Mouse (Mus musculus) forebrain, embryonic 10.5 days (tissue): ENCODE data around the gene Cmtm5. TPM values are rescaled to one million over a fixed set of nuclear protein-coding genes. Genes with fewer than 3 reads are reported as not detected.
"Not testable (repeated sequence)": the region's sequence is repeated elsewhere in the genome, so short reads cannot be mapped to it uniquely, and the experiment has no call there.

Experiments used
- DNase-seq: peaks from one replicate; pipeline ENCODE4 v3.0.0-alpha.2; 2017; ENCODE audit warnings: low spot score; ENCODE audit errors: extremely low spot score
- H3K27ac ChIP-seq: fragments of 300-500 bp; sonication (generic); 2 replicates; pipeline ENCODE4 v1.5.1; 2016; ENCODE audit warnings: mild to moderate bottlenecking
- H3K27me3 ChIP-seq: fragments of 300-500 bp; sonication (generic); 2 replicates; pipeline ENCODE4 v1.6.1; 2016; ENCODE audit warnings: mild to moderate bottlenecking; ENCODE audit not compliant: poor library complexity, severe bottlenecking
- H3K36me3 ChIP-seq: fragments of 300-500 bp; sonication (generic); replicated peaks from 2 replicates; pipeline ENCODE4 v1.6.1; 2016; ENCODE audit warnings: mild to moderate bottlenecking, moderate library complexity
- H3K4me1 ChIP-seq: fragments of 300-500 bp; sonication (generic); 2 replicates; pipeline ENCODE4 v1.6.1; 2016
- H3K4me3 ChIP-seq: fragments of 300-500 bp; sonication (generic); 2 replicates; pipeline ENCODE4 v1.5.1; 2016; ENCODE audit warnings: mild to moderate bottlenecking, moderate library complexity
- H3K9me3 ChIP-seq: fragments of 300-500 bp; sonication (generic); 2 replicates; pipeline ENCODE4 v1.6.1; 2016; ENCODE audit warnings: mild to moderate bottlenecking, moderate library complexity
- WGBS: fragments of 180-500 bp; shearing (Covaris S2); methylation state at CpG from one replicate; pipeline ENCODE4 v1.1.7; 2016; 5-methylcytosine and 5-hydroxymethylcytosine counted together
- polyA plus RNA-seq: library from polyadenylated mRNA; unstranded; fragments of >200 nt; fragmentation: Nextera tagmentation; extraction: Ambion mirVana; gene quantifications from 2 replicates; pipeline ENCODE4 v1.2.1, GENCODE M21; 2016

The Cmtm5 gene
- polyA plus RNA-seq, 1 experiment from 2014 or later: 0.26 TPM

GRCm38 (mm10) chr14:54953664-54954206 lies 17.7 kb downstream of the Cmtm5 start:
- H3K9me3 ChIP-seq: no peaks in the 10 kb centered on the region
- 90% methylated on average over 8 of the region's 8 CpGs for WGBS
- no peak for DNase-seq

GRCm38 (mm10) chr14:54954474-54954873 lies 18.4 kb downstream of the Cmtm5 start:
- Histone ChIP-seq H3K27me3 (no peaks in the 10 kb centered on the region; the same call in 1 of the 2 replicates), H3K9me3 (no peaks in the 10 kb centered on the region), H3K36me3 (no peaks in the 10 kb centered on the region), H3K4me3 (no peak overlapping the region), H3K27ac (no peak overlapping the region), H3K4me1 (no peaks in the 10 kb centered on the region)
- WGBS: 88% methylated on average over 3 of the region's 3 CpGs
- no peak for DNase-seq

More at GRCm38 (mm10) chr14:54953664-54954206, 17.7 kb downstream of the Cmtm5 start:
- Histone ChIP-seq H3K36me3 (no peaks in the 10 kb centered on the region), H3K27ac (no peak overlapping the region), H3K4me3 (no peak overlapping the region), H3K4me1 (no peaks in the 10 kb centered on the region), H3K27me3 (no peaks in the 10 kb centered on the region; the same call in 1 of the 2 replicates)

GRCm38 (mm10) chr14:54955481-54955880 lies 19.4 kb downstream of the Cmtm5 start:
- Histone ChIP-seq H3K27me3 (no peaks in the 10 kb centered on the region), H3K4me3 (no peak overlapping the region), H3K9me3 (no peaks in the 10 kb centered on the region), H3K27ac (no peak overlapping the region), H3K4me1 (peaks cover under 1% of the 10 kb centered on the region; the same call in 1 of the 2 replicates), H3K36me3 (no peaks in the 10 kb centered on the region)
- no peak for DNase-seq
- 85% methylated on average over 3 of the region's 3 CpGs for WGBS

GRCm38 (mm10) chr14:54956533-54956932 lies 20.5 kb downstream of the Cmtm5 start:
- no peak for DNase-seq
- H3K4me1 ChIP-seq: peaks cover 6% of the 10 kb centered on the region; the same call in 1 of the 2 replicates
- H3K4me3 ChIP-seq: no peak overlapping the region
- H3K27ac ChIP-seq: no peak overlapping the region
- H3K36me3 ChIP-seq: no peaks in the 10 kb centered on the region
- no peaks in the 10 kb centered on the region for H3K9me3 ChIP-seq
- WGBS: 86% methylated on average over 9 of the region's 9 CpGs
- H3K27me3 ChIP-seq: no peaks in the 10 kb centered on the region

GRCm38 (mm10) chr14:54958503-54958902 lies 22.4 kb downstream of the Cmtm5 start:
- no peak overlapping the region for H3K4me3 ChIP-seq
- no peaks in the 10 kb centered on the region for H3K36me3 ChIP-seq
- H3K9me3 ChIP-seq: no peaks in the 10 kb centered on the region
- no peak for DNase-seq
- H3K27ac ChIP-seq: no peak overlapping the region
- H3K27me3 ChIP-seq: no peaks in the 10 kb centered on the region
- peaks cover 6% of the 10 kb centered on the region; the same call in 1 of the 2 replicates for H3K4me1 ChIP-seq
- 79% methylated on average over 4 of the region's 4 CpGs for WGBS

- no peak overlapping the region for H3K27ac ChIP-seq
- no peaks in the 10 kb centered on the region for H3K9me3 ChIP-seq
- H3K4me3 ChIP-seq: no peak overlapping the region
- H3K27me3 ChIP-seq: no peaks in the 10 kb centered on the region
- DNase-seq: no peak
- no peaks in the 10 kb centered on the region for H3K36me3 ChIP-seq
- 91% methylated on average over 3 of the region's 3 CpGs for WGBS
- peaks cover 6% of the 10 kb centered on the region; the same call in 1 of the 2 replicates for H3K4me1 ChIP-seq
These were observed 23.1 kb downstream of the Cmtm5 start for GRCm38 (mm10) chr14:54959197-54959596.

- 93% methylated on average over 12 of the region's 12 CpGs for WGBS
- not testable (repeated sequence) for H3K36me3 ChIP-seq, H3K9me3 ChIP-seq, H3K4me3 ChIP-seq, DNase-seq, H3K27ac ChIP-seq, H3K27me3 ChIP-seq, H3K4me1 ChIP-seq
These were observed 24.0 kb downstream of the Cmtm5 start for GRCm38 (mm10) chr14:54959853-54960613.

- DNase-seq: no peak
- no peaks in the 10 kb centered on the region for H3K9me3 ChIP-seq
- no peaks in the 10 kb centered on the region for H3K36me3 ChIP-seq
- no peaks in the 10 kb centered on the region for H3K27me3 ChIP-seq
- H3K4me1 ChIP-seq: peaks cover 6% of the 10 kb centered on the region; the same call in 1 of the 2 replicates
- WGBS: 79% methylated on average over 10 of the region's 10 CpGs
- H3K27ac ChIP-seq: no peak overlapping the region
- H3K4me3 ChIP-seq: no peak overlapping the region
These were observed 24.7 kb downstream of the Cmtm5 start for GRCm38 (mm10) chr14:54960769-54961168.

- Histone ChIP-seq H3K4me3 (no peak overlapping the region), H3K36me3 (no peaks in the 10 kb centered on the region), H3K27me3 (no peaks in the 10 kb centered on the region), H3K27ac (no peak overlapping the region), H3K9me3 (no peaks in the 10 kb centered on the region), H3K4me1 (peaks cover 6% of the 10 kb centered on the region; the same call in 1 of the 2 replicates)
- DNase-seq: no peak
- 84% methylated on average over 5 of the region's 5 CpGs for WGBS
These were observed 25.4 kb downstream of the Cmtm5 start for GRCm38 (mm10) chr14:54961487-54961886.

GRCm38 (mm10) chr14:54962714-54963113 lies 26.7 kb downstream of the Cmtm5 start:
- Histone ChIP-seq H3K4me1 (peaks cover 6% of the 10 kb centered on the region; the same call in 1 of the 2 replicates), H3K27ac (no peak overlapping the region), H3K27me3 (no peaks in the 10 kb centered on the region), H3K36me3 (no peaks in the 10 kb centered on the region), H3K4me3 (no peak overlapping the region), H3K9me3 (no peaks in the 10 kb centered on the region)
- DNase-seq: no peak
- WGBS: 89% methylated on average over 7 of the region's 7 CpGs

GRCm38 (mm10) chr14:54963727-54964126 lies 27.7 kb downstream of the Cmtm5 start:
- Histone ChIP-seq H3K27ac (no peak overlapping the region), H3K9me3 (no peaks in the 10 kb centered on the region), H3K4me3 (no peak overlapping the region), H3K4me1 (peaks cover 6% of the 10 kb centered on the region; the same call in 1 of the 2 replicates), H3K27me3 (no peaks in the 10 kb centered on the region), H3K36me3 (no peaks in the 10 kb centered on the region)
- 91% methylated on average over 11 of the region's 11 CpGs for WGBS
- DNase-seq: no peak

GRCm38 (mm10) chr14:54965044-54965443 lies 29.0 kb downstream of the Cmtm5 start:
- Histone ChIP-seq H3K4me1 (peaks cover 6% of the 10 kb centered on the region; the same call in 1 of the 2 replicates), H3K27ac (no peak overlapping the region), H3K4me3 (no peak overlapping the region), H3K36me3 (no peaks in the 10 kb centered on the region), H3K27me3 (no peaks in the 10 kb centered on the region), H3K9me3 (no peaks in the 10 kb centered on the region)
- WGBS: 89% methylated on average over 15 of the region's 15 CpGs
- DNase-seq: no peak

- Histone ChIP-seq H3K27ac (no peak overlapping the region), H3K9me3 (no peaks in the 10 kb centered on the region), H3K4me1 (peaks cover 4% of the 10 kb centered on the region; the same call in 1 of the 2 replicates), H3K36me3 (no peaks in the 10 kb centered on the region), H3K4me3 (no peak overlapping the region), H3K27me3 (no peaks in the 10 kb centered on the region)
- 81% methylated on average over 6 of the region's 6 CpGs for WGBS
- no peak for DNase-seq
These were observed 29.6 kb downstream of the Cmtm5 start for GRCm38 (mm10) chr14:54965631-54966030.
